Mouse (Mus musculus): ENCODE results near the gene Unc13b. TPM values are rescaled to one million over a fixed set of nuclear protein-coding genes. Genes with fewer than 3 reads are reported as not detected.
"Not testable (repeated sequence)": the region's sequence is repeated elsewhere in the genome, so short reads cannot be mapped to it uniquely, and the experiment has no call there.

Unc13b gene
- total RNA-seq, 2 experiments from 2014 or later, result 2.9 to 3.0 TPM

GRCm38 (mm10) chr4:43091183-43091582 lies 32.4 kb downstream of the Unc13b start:
- no peak for DNase-seq

GRCm38 (mm10) chr4:43113491-43113890 lies 54.7 kb downstream of the Unc13b start:
- DNase-seq, result no peak

- DNase-seq, result no peak
These were observed 55.8 kb downstream of the Unc13b start for GRCm38 (mm10) chr4:43114512-43114911.

GRCm38 (mm10) chr4:43114946-43115345 lies 56.2 kb downstream of the Unc13b start:
- no peak for DNase-seq

- no peak for DNase-seq
These were observed 57.5 kb downstream of the Unc13b start for GRCm38 (mm10) chr4:43116249-43116648.

GRCm38 (mm10) chr4:43129750-43130149 lies 71.0 kb downstream of the Unc13b start:
- DNase-seq, result no peak

- DNase-seq, result no peak
These were observed 83.9 kb downstream of the Unc13b start for GRCm38 (mm10) chr4:43142610-43143009.

GRCm38 (mm10) chr4:43152413-43152812 lies 93.7 kb downstream of the Unc13b start:
- not testable (repeated sequence) for DNase-seq

GRCm38 (mm10) chr4:43160045-43160444 lies 101.3 kb downstream of the Unc13b start:
- no peak for DNase-seq

- DNase-seq, result no peak
These were observed 102.4 kb downstream of the Unc13b start for GRCm38 (mm10) chr4:43161124-43161657.

- DNase-seq, result no peak
These were observed 104.5 kb downstream of the Unc13b start for GRCm38 (mm10) chr4:43163205-43163604.

- DNase-seq, result no peak
These were observed 106.8 kb downstream of the Unc13b start for GRCm38 (mm10) chr4:43165403-43166005.

- no peak for DNase-seq
These were observed 111.3 kb downstream of the Unc13b start for GRCm38 (mm10) chr4:43170028-43170427.

- DNase-seq, result peak; percentile 39
These were observed 118.4 kb downstream of the Unc13b start for GRCm38 (mm10) chr4:43177126-43177525.

- no peak for DNase-seq
These were observed 123.9 kb downstream of the Unc13b start for GRCm38 (mm10) chr4:43182474-43183168.

GRCm38 (mm10) chr4:43187439-43187838 lies 128.7 kb downstream of the Unc13b start:
- no peak for DNase-seq

- no peak for DNase-seq
These were observed 130.6 kb downstream of the Unc13b start for GRCm38 (mm10) chr4:43189381-43189780.

- no peak for DNase-seq
These were observed 146.2 kb downstream of the Unc13b start for GRCm38 (mm10) chr4:43204946-43205345.

- DNase-seq, result no peak
These were observed 146.8 kb downstream of the Unc13b start for GRCm38 (mm10) chr4:43205571-43205970.

GRCm38 (mm10) chr4:43206989-43207388 lies 148.2 kb downstream of the Unc13b start:
- no peak for DNase-seq

- no peak for DNase-seq
These were observed 150.4 kb downstream of the Unc13b start for GRCm38 (mm10) chr4:43209081-43209579.

GRCm38 (mm10) chr4:43209673-43210072 lies 150.9 kb downstream of the Unc13b start:
- DNase-seq, result no peak

GRCm38 (mm10) chr4:43216491-43216890 lies 157.7 kb downstream of the Unc13b start:
- no peak for DNase-seq

All from gastrocnemius, postnatal 25 days (tissue).